Mouse (Mus musculus) liver, adult 2 months (tissue): ENCODE measurements around the gene Dok1. TPM values are rescaled to one million over a fixed set of nuclear protein-coding genes. Genes with fewer than 3 reads are reported as not detected.

Experiments
- DNase-seq: peaks from one replicate; pipeline ENCODE4 v3.0.0-alpha.2; 2011; ENCODE audit warnings: low read depth, low spot score; ENCODE audit errors: extremely low read depth
- H3K27ac ChIP-seq: fragments of 200-500 bp; replicated peaks from 2 replicates; pipeline ENCODE4 v1.5.1; 2012; ENCODE audit warnings: low read depth, mild to moderate bottlenecking, control low read depth, inconsistent platforms, low read length; ENCODE audit not compliant: insufficient read depth
- H3K27me3 ChIP-seq: fragments of 200-500 bp; 2 replicates; pipeline ENCODE4 v1.6.1; 2012; ENCODE audit warnings: mild to moderate bottlenecking, moderate library complexity, low read length, inconsistent platforms; ENCODE audit not compliant: control insufficient read depth, insufficient read depth
- H3K36me3 ChIP-seq: fragments of 200-500 bp; 2 replicates; pipeline ENCODE4 v1.6.1; 2012; ENCODE audit warnings: low read length, inconsistent platforms; ENCODE audit not compliant: control insufficient read depth, insufficient read depth
- H3K4me1 ChIP-seq: fragments of 200-500 bp; 2 replicates; pipeline ENCODE4 v1.6.1; 2011; ENCODE audit warnings: low read length; ENCODE audit not compliant: control insufficient read depth, insufficient read depth
- H3K4me3 ChIP-seq: fragments of 200-500 bp; 2 replicates; pipeline ENCODE4 v1.5.1; 2011; ENCODE audit warnings: low read depth, mild to moderate bottlenecking, control low read depth, low read length, moderate library complexity; ENCODE audit not compliant: insufficient read depth
- H3K79me2 ChIP-seq: fragments of 200-500 bp; 2 replicates; pipeline ENCODE4 v1.6.1; 2012; ENCODE audit warnings: inconsistent platforms, mild to moderate bottlenecking, low read length, moderate library complexity; ENCODE audit not compliant: control insufficient read depth, insufficient read depth
- H3K9ac ChIP-seq: fragments of 200-500 bp; 2 replicates; pipeline ENCODE4 v1.6.1; 2012; ENCODE audit warnings: low read depth, mild to moderate bottlenecking, control low read depth, inconsistent platforms, low read length
- CTCF ChIP-seq: fragments of 200-500 bp; IDR thresholded peaks from 2 replicates; pipeline ENCODE4 v1.5.1; 2011; ENCODE audit warnings: low read depth, low read length, control low read depth
- POLR2A ChIP-seq: fragments of 200-500 bp; IDR thresholded peaks from 2 replicates; pipeline ENCODE4 v1.6.1; 2011; ENCODE audit warnings: low read length, control low read depth; ENCODE audit not compliant: insufficient read depth; ENCODE audit errors: extremely low read depth
- WGBS: fragments of 180-500 bp; shearing (Covaris S2); methylation state at CpG from one replicate; pipeline ENCODE4 v1.1.7; 2018; 5-methylcytosine and 5-hydroxymethylcytosine counted together
- polyA plus RNA-seq: library from polyadenylated mRNA; depleted of rRNA; stranded (reverse); fragments of >200 nt; gene quantifications from 2 replicates; pipeline ENCODE4 v1.2.3, GENCODE M21; 2012
- total RNA-seq: library from RNA; depleted of rRNA; stranded (reverse); fragments of >200 nt; gene quantifications from 2 replicates; pipeline ENCODE4 v1.2.3, GENCODE M21; 2014

Gene Dok1
- total and polyA plus RNA-seq, 2 experiments: 1.2 to 1.4 TPM

GRCm38 (mm10) chr6:83031921-83032590, 1.2 kb downstream of the Dok1 start:
- no peak overlapping the region for H3K4me3 ChIP-seq
- H3K27ac ChIP-seq: no peak overlapping the region
- no peak overlapping the region for H3K9ac ChIP-seq
- H3K27me3 ChIP-seq: no peaks in the 10 kb centered on the region
- H3K79me2 ChIP-seq: no peaks in the 10 kb centered on the region
- no peaks in the 10 kb centered on the region for H3K4me1 ChIP-seq
- DNase-seq: no peak
- WGBS: 38% methylated on average over 18 of the region's 18 CpGs
- no peaks in the 10 kb centered on the region for H3K36me3 ChIP-seq
- no peak for TF ChIP-seq CTCF
- TF ChIP-seq POLR2A: no peak

- Histone ChIP-seq H3K27ac (no peak overlapping the region), H3K4me1 (no peaks in the 10 kb centered on the region), H3K36me3 (no peaks in the 10 kb centered on the region), H3K9ac (no peak overlapping the region), H3K79me2 (no peaks in the 10 kb centered on the region), H3K27me3 (no peaks in the 10 kb centered on the region), H3K4me3 (no peak overlapping the region)
- 77% methylated on average over 7 of the region's 7 CpGs for WGBS
- no peak for TF ChIP-seq POLR2A
- no peak for DNase-seq
Observed at GRCm38 (mm10) chr6:83031111-83031510, 2.2 kb downstream of the Dok1 start.

- Histone ChIP-seq H3K27me3 (no peaks in the 10 kb centered on the region), H3K79me2 (no peaks in the 10 kb centered on the region), H3K36me3 (no peaks in the 10 kb centered on the region), H3K27ac (no peak overlapping the region), H3K4me3 (no peak overlapping the region), H3K9ac (no peak overlapping the region), H3K4me1 (no peaks in the 10 kb centered on the region)
- WGBS: 58% methylated on average over 10 of the region's 10 CpGs
- TF ChIP-seq POLR2A (no peak), CTCF (no peak)
- DNase-seq: no peak
Observed at GRCm38 (mm10) chr6:83029777-83030176, 3.5 kb downstream of the Dok1 start.

- Histone ChIP-seq H3K27me3 (no peaks in the 10 kb centered on the region), H3K9ac (no peak overlapping the region), H3K79me2 (no peaks in the 10 kb centered on the region), H3K4me1 (no peaks in the 10 kb centered on the region), H3K27ac (no peak overlapping the region), H3K4me3 (no peak overlapping the region), H3K36me3 (no peaks in the 10 kb centered on the region)
- no peak for DNase-seq
- no peak for TF ChIP-seq POLR2A
- no peak for TF ChIP-seq CTCF
- 55% methylated on average over 8 of the region's 9 CpGs for WGBS
Observed at GRCm38 (mm10) chr6:83027706-83028105, 5.6 kb downstream of the Dok1 start.

GRCm38 (mm10) chr6:83027293-83027692, 6.0 kb downstream of the Dok1 start:
- no peak overlapping the region for H3K4me3 ChIP-seq
- H3K79me2 ChIP-seq: no peaks in the 10 kb centered on the region
- no peaks in the 10 kb centered on the region for H3K36me3 ChIP-seq
- H3K4me1 ChIP-seq: no peaks in the 10 kb centered on the region
- H3K27me3 ChIP-seq: no peaks in the 10 kb centered on the region
- 84% methylated on average over 8 of the region's 8 CpGs for WGBS
- H3K9ac ChIP-seq: no peak overlapping the region
- H3K27ac ChIP-seq: no peak overlapping the region
- no peak for TF ChIP-seq POLR2A
- no peak for TF ChIP-seq CTCF
- no peak for DNase-seq

GRCm38 (mm10) chr6:83025221-83025620, 8.1 kb downstream of the Dok1 start:
- no peaks in the 10 kb centered on the region for H3K27me3 ChIP-seq
- H3K27ac ChIP-seq: no peak overlapping the region
- no peaks in the 10 kb centered on the region for H3K4me1 ChIP-seq
- no peak overlapping the region for H3K4me3 ChIP-seq
- 95% methylated on average over 4 of the region's 4 CpGs for WGBS
- no peak for DNase-seq
- H3K36me3 ChIP-seq: no peaks in the 10 kb centered on the region
- TF ChIP-seq CTCF (no peak), POLR2A (no peak)
- no peak overlapping the region for H3K9ac ChIP-seq
- no peaks in the 10 kb centered on the region for H3K79me2 ChIP-seq
